Mouse (Mus musculus) thymus, adult 2 months (tissue): ENCODE data around the gene Gcgr.

Experiments
- CTCF ChIP-seq: fragments of 200-500 bp; IDR thresholded peaks from 2 replicates; pipeline ENCODE4 v1.5.1; 2012; ENCODE audit warnings: mild to moderate bottlenecking, control low read depth, low read length, moderate library complexity, borderline replicate concordance; ENCODE audit not compliant: control insufficient read depth, poor library complexity, insufficient read depth; ENCODE audit errors: extremely low read depth
- POLR2A ChIP-seq: fragments of 200-500 bp; IDR thresholded peaks from 2 replicates; pipeline ENCODE4 v1.6.1; 2012; ENCODE audit warnings: mild to moderate bottlenecking, low read length, control low read depth, moderate library complexity; ENCODE audit not compliant: control insufficient read depth, poor library complexity, insufficient read depth; ENCODE audit errors: extremely low read depth

DNA sequence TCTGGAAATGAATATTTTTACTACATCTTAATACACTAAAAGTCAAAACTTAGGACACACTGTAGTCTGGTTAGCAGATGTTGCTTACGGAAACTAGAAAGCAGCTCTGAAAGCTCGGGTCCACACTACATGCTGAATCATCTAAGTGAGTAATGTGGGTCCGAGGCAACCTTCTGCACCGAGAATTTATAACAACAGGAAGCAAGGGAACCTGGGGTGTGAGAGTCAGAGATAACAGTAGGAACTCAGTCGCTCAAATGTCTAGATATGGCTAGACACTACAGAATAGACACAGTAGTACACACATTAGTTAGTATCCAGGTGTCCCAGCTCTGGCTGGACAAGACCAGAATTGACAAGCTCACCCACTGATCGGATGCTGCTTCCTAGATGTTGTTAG, 58.0 kb downstream of the Gcgr start:
- no peak for TF ChIP-seq POLR2A
- TF ChIP-seq CTCF, result no peak
